Mouse (Mus musculus) small intestine, adult 2 months (tissue): Measurements from ENCODE around the gene Ccdc194. TPM values are rescaled to one million over a fixed set of nuclear protein-coding genes. Genes with fewer than 3 reads are reported as not detected.

Source experiments
- H3K27ac ChIP-seq: fragments of 200-500 bp; 2 replicates; pipeline ENCODE4 v1.5.1; 2012; ENCODE audit warnings: low read depth, low read length, control low read depth, inconsistent platforms; ENCODE audit not compliant: insufficient read depth
- H3K27me3 ChIP-seq: fragments of 200-500 bp; 2 replicates; pipeline ENCODE4 v1.6.1; 2012; ENCODE audit warnings: mild to moderate bottlenecking, moderate library complexity, low read length, inconsistent platforms; ENCODE audit not compliant: control insufficient read depth, insufficient read depth
- H3K36me3 ChIP-seq: fragments of 200-500 bp; 2 replicates; pipeline ENCODE4 v1.6.1; 2012; ENCODE audit warnings: mild to moderate bottlenecking, low read length, control low read depth, inconsistent platforms; ENCODE audit not compliant: control insufficient read depth, insufficient read depth
- H3K4me1 ChIP-seq: fragments of 200-500 bp; 2 replicates; pipeline ENCODE4 v1.6.1; 2012; ENCODE audit warnings: low read length, inconsistent platforms, mixed read lengths; ENCODE audit not compliant: control insufficient read depth, insufficient read depth, insufficient read length
- H3K4me3 ChIP-seq: fragments of 200-500 bp; 2 replicates; pipeline ENCODE4 v1.5.1; 2012; ENCODE audit warnings: low read depth, mild to moderate bottlenecking, control low read depth, inconsistent platforms, low read length, moderate library complexity
- CTCF ChIP-seq: fragments of 200-500 bp; IDR thresholded peaks from 2 replicates; pipeline ENCODE4 v1.5.1; 2012; ENCODE audit warnings: low read depth, mild to moderate bottlenecking, control low read depth, inconsistent platforms, low read length, moderate library complexity, mixed read lengths; ENCODE audit not compliant: insufficient replicate concordance, insufficient read length; ENCODE audit errors: extremely low read depth
- POLR2A ChIP-seq: fragments of 200-500 bp; IDR thresholded peaks from 2 replicates; pipeline ENCODE4 v1.6.1; 2012; ENCODE audit warnings: low read depth, mild to moderate bottlenecking, control low read depth, inconsistent platforms, low read length, moderate library complexity
- WGBS: fragments of 180-500 bp; shearing (Covaris S2); methylation state at CpG from one replicate; pipeline ENCODE4 v1.1.7; 2018; 5-methylcytosine and 5-hydroxymethylcytosine counted together
- polyA plus RNA-seq: library from polyadenylated mRNA; depleted of rRNA; stranded (reverse); fragments of >200 nt; gene quantifications from 2 replicates; pipeline ENCODE4 v1.2.3, GENCODE M21; 2012

Gene Ccdc194
- polyA plus RNA-seq, 1 experiment, result not detected

GRCm38 (mm10) chr8:71507589-71508104 is 17.9 kb downstream of the Ccdc194 start:
- Histone ChIP-seq H3K4me3 (peak overlapping the region; percentile 62), H3K4me1 (peaks cover 3% of the 10 kb centered on the region), H3K27me3 (peaks cover 11% of the 10 kb centered on the region; the same call in 1 of the 2 replicates), H3K36me3 (no peaks in the 10 kb centered on the region), H3K27ac (no peak overlapping the region)
- no peak for TF ChIP-seq POLR2A
- no peak for TF ChIP-seq CTCF
- WGBS, result under 1% methylated on average over 61 of the region's 61 CpGs

GRCm38 (mm10) chr8:71505979-71506378 is 19.5 kb downstream of the Ccdc194 start:
- Histone ChIP-seq H3K27ac (no peak overlapping the region), H3K4me1 (peaks cover 3% of the 10 kb centered on the region), H3K27me3 (peaks cover 11% of the 10 kb centered on the region; the same call in 1 of the 2 replicates), H3K36me3 (no peaks in the 10 kb centered on the region), H3K4me3 (no peak overlapping the region)
- 43% methylated on average over 4 of the region's 4 CpGs for WGBS
- no peak for TF ChIP-seq POLR2A
- TF ChIP-seq CTCF, result no peak

GRCm38 (mm10) chr8:71505326-71505725 is 20.2 kb downstream of the Ccdc194 start:
- TF ChIP-seq POLR2A (no peak), CTCF (no peak)
- peaks cover 3% of the 10 kb centered on the region for H3K4me1 ChIP-seq
- no peak overlapping the region for H3K27ac ChIP-seq
- H3K4me3 ChIP-seq, result no peak overlapping the region
- H3K27me3 ChIP-seq, result peaks cover 11% of the 10 kb centered on the region; the same call in 1 of the 2 replicates
- H3K36me3 ChIP-seq, result no peaks in the 10 kb centered on the region
- 83% methylated on average over 4 of the region's 4 CpGs for WGBS

- H3K4me1 ChIP-seq, result peaks cover 3% of the 10 kb centered on the region
- TF ChIP-seq CTCF, result no peak
- TF ChIP-seq POLR2A, result no peak
- H3K27me3 ChIP-seq, result peaks cover 11% of the 10 kb centered on the region; the same call in 1 of the 2 replicates
- H3K4me3 ChIP-seq, result no peak overlapping the region
- no peak overlapping the region for H3K27ac ChIP-seq
- WGBS, result 96% methylated on average over 4 of the region's 4 CpGs
- H3K36me3 ChIP-seq, result no peaks in the 10 kb centered on the region
Measured at GRCm38 (mm10) chr8:71504349-71504748, 21.2 kb downstream of the Ccdc194 start.

- peaks cover 3% of the 10 kb centered on the region; the same call in 1 of the 2 replicates for H3K36me3 ChIP-seq
- no peak for TF ChIP-seq CTCF
- no peak for TF ChIP-seq POLR2A
- peak overlapping the region; percentile 10; the same call in 1 of the 2 replicates for H3K27ac ChIP-seq
- no peaks in the 10 kb centered on the region for H3K27me3 ChIP-seq
- WGBS, result 41% methylated on average over 16 of the region's 16 CpGs
- no peaks in the 10 kb centered on the region; the same call in 1 of the 2 replicates for H3K4me1 ChIP-seq
- no peak overlapping the region for H3K4me3 ChIP-seq
Measured at GRCm38 (mm10) chr8:71498816-71499690, 26.5 kb downstream of the Ccdc194 start.

- Histone ChIP-seq H3K27ac (no peak overlapping the region), H3K27me3 (no peaks in the 10 kb centered on the region), H3K4me3 (no peak overlapping the region), H3K36me3 (peaks cover 9% of the 10 kb centered on the region; the same call in 1 of the 2 replicates), H3K4me1 (no peaks in the 10 kb centered on the region; the same call in 1 of the 2 replicates)
- no peak for TF ChIP-seq POLR2A
- TF ChIP-seq CTCF, result no peak
- 33% methylated on average over 15 of the region's 15 CpGs for WGBS
Measured at GRCm38 (mm10) chr8:71497881-71498501, 27.5 kb downstream of the Ccdc194 start.
